Mouse (Mus musculus): ENCODE data around the gene Fam149b.

Fam149b gene

GRCm38 (mm10) chr14:20431726-20432125 is 83.8 kb downstream of the Fam149b start:
- TF ChIP-seq GATA4 (IDR thresholded peaks at IDR 0.05; ENCODE audit: insufficient replicate concordance, low read length): no peak

GRCm38 (mm10) chr14:20432420-20432819 is 84.5 kb downstream of the Fam149b start:
- no peak for TF ChIP-seq GATA4 (IDR thresholded peaks at IDR 0.05; ENCODE audit: insufficient replicate concordance, low read length)
